16 mouse cellular contexts compared by ENCODE assay signal in the genomic region with DNA sequence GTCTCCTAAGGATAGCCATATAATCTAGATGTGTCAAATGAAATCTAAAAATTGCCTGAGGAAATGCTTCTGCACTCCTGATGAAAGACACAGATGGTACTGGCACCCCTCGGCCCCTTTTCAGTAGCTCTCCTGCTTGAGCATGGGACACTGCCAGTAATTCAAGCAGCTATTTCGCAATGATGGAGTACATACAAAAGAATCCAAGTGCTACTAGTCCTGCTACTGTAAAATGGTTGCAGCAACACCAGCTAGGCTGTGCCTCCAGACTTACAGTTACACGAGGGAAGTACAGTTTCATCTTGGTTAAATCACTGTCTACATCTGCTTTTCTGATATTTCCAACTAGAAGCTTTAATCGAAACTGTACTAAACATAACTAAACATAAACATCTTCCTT. TPM values are rescaled to one million over a fixed set of nuclear protein-coding genes. Genes with fewer than 3 reads are reported as not detected.
A peak's percentile ranks its signal among the peaks of the same experiment; 100 is the strongest.
DNase-seq lines count a peak whose midpoint lies in the region; ATAC-seq and TF ChIP-seq lines count a peak whose summit lies in the region.
"Had no signal": no experiment of that assay in that cellular context is flagged by ENCODE, and none has a peak within 500 bp of the region (broad histone marks: within the 10 kb centered on the region; RNA-seq: fewer than 3 reads in every experiment).

No protein-coding gene starts in this region.

- ATAC-seq in cerebellum, adult (ENCODE audit: insufficient number of reproducible peaks, low FRiP score, low TSS enrichment): peak; percentile 90
- ATAC-seq in midbrain, postnatal 0 days (ENCODE audit: low FRiP score): no peak
- ATAC-seq in midbrain, embryonic 16.5 days: no peak
- ATAC-seq in megakaryocyte progenitor cell, adult 5-6 weeks (replicated peaks; ENCODE audit: poor library complexity): peak; percentile 46
- no peak for ATAC-seq in monocyte, adult 5-6 weeks (replicated peaks; ENCODE audit: insufficient number of reproducible peaks, low FRiP score, low TSS enrichment, poor library complexity, severe bottlenecking)

- no peak overlapping the region for H3K4me3 ChIP-seq in midbrain, postnatal 0 days (ENCODE audit: low read depth, low read length)
- H3K4me3 ChIP-seq in midbrain, embryonic 16.5 days (ENCODE audit: low read depth, low read length): no peak overlapping the region
- H3K4me3 ChIP-seq: limb, embryonic 13.5 days had no signal

- H3K4me2 ChIP-seq in midbrain, postnatal 0 days (ENCODE audit: low read depth, low read length, poor library complexity, severe bottlenecking): no peak overlapping the region
- H3K4me2 ChIP-seq in midbrain, embryonic 16.5 days (ENCODE audit: low read length): no peak overlapping the region
- H3K4me2 ChIP-seq: limb, embryonic 13.5 days had no signal

- WGBS in midbrain, postnatal 0 days: 84% methylated on average over 4 of the region's 4 CpGs
- WGBS in midbrain, embryonic 16.5 days: 89% methylated on average over 4 of the region's 4 CpGs

- DNase-seq in cerebellum, postnatal 4 days (ENCODE audit: low spot score in 2 of 2): no peak
- peak; percentile 25 for DNase-seq in midbrain, postnatal 0 days (ENCODE audit: low spot score)
- DNase-seq in gastrocnemius, postnatal 25 days: peak; percentile 12
- DNase-seq in embryo, embryonic 10 days (ENCODE audit: low spot score): no peak
- DNase-seq: adrenal gland, postnatal 25 days; heart, postnatal 10 days; kidney, adult 11 months; spleen, adult 18-20 months; thymus, postnatal 14 days had no signal

- H3K36me3 ChIP-seq in midbrain, postnatal 0 days (ENCODE audit: insufficient read depth, low read length): peaks cover 10% of the 10 kb centered on the region
- H3K36me3 ChIP-seq in midbrain, embryonic 16.5 days (ENCODE audit: control insufficient read depth, insufficient read depth, low read length): peaks cover 16% of the 10 kb centered on the region; the same call in 1 of the 2 replicates

- H3K9me3 ChIP-seq in midbrain, postnatal 0 days (ENCODE audit: low read length): no peaks in the 10 kb centered on the region
- H3K9me3 ChIP-seq in midbrain, embryonic 16.5 days (replicated peaks; ENCODE audit: control insufficient read depth, low read length, poor library complexity, severe bottlenecking): no peaks in the 10 kb centered on the region
- H3K9me3 ChIP-seq: limb, embryonic 13.5 days had no signal

- no peak for TF ChIP-seq CTCF in midbrain, postnatal 0 days (IDR thresholded peaks at IDR 0.05)

- no peak overlapping the region for H3K27ac ChIP-seq in midbrain, postnatal 0 days (ENCODE audit: low read depth, low read length)
- no peak overlapping the region for H3K27ac ChIP-seq in midbrain, embryonic 16.5 days (ENCODE audit: low read length)
- H3K27ac ChIP-seq: limb, embryonic 13.5 days had no signal

- no peaks in the 10 kb centered on the region for H3K4me1 ChIP-seq in midbrain, postnatal 0 days (ENCODE audit: insufficient read depth, low read length)
- no peaks in the 10 kb centered on the region for H3K4me1 ChIP-seq in midbrain, embryonic 16.5 days (ENCODE audit: control insufficient read depth, insufficient read depth, low read length)
- H3K4me1 ChIP-seq: limb, embryonic 13.5 days had no signal

- no peak overlapping the region for H3K9ac ChIP-seq in midbrain, postnatal 0 days (replicated peaks; ENCODE audit: low read length, poor library complexity, severe bottlenecking)
- no peak overlapping the region for H3K9ac ChIP-seq in midbrain, embryonic 16.5 days (ENCODE audit: low read depth, low read length)
- H3K9ac ChIP-seq: limb, embryonic 13.5 days had no signal

- no peaks in the 10 kb centered on the region for H3K27me3 ChIP-seq in midbrain, postnatal 0 days (ENCODE audit: insufficient read depth, low read length)
- no peaks in the 10 kb centered on the region for H3K27me3 ChIP-seq in midbrain, embryonic 16.5 days (ENCODE audit: control insufficient read depth, insufficient read depth, low read depth, low read length)
- H3K27me3 ChIP-seq: limb, embryonic 13.5 days had no signal

RNA-seq across cellular contexts. Expression of gene Copg2, which starts 13.1 kb away (rescaled TPM):
- 39.3 and 58.5 TPM in 2 replicates for total RNA-seq in midbrain, postnatal 0 days (2014; rRNA removed)
- 30.0 and 34.5 TPM in 2 replicates for polyA plus RNA-seq in midbrain, postnatal 0 days (2015; fragmentation: Nextera tagmentation; extraction: Ambion mirVana)
- polyA plus RNA-seq in midbrain, embryonic 16.5 days (2015; fragmentation: Nextera tagmentation; extraction: Ambion mirVana): 26.8 and 31.8 TPM in 2 replicates
- 10 to 100 TPM; 15.6 to 19.9 TPM for total RNA-seq in gastrocnemius, postnatal 25 days (2021)
- total RNA-seq in megakaryocyte progenitor cell, adult 5-6 weeks (2015): 20.3 and 30.3 TPM in 2 replicates
- total RNA-seq in megakaryocyte progenitor cell, adult 5-6 weeks (2017): 43.0 and 43.3 TPM in 2 replicates
- 40.5 to 51.7 TPM (median 47.6 TPM) in 3 replicates for total RNA-seq in monocyte, adult 5-6 weeks (2017)

RNA-seq across cellular contexts. Expression of gene Tsga13, which starts 31.9 kb away (rescaled TPM):
- total RNA-seq in midbrain, postnatal 0 days (2014; rRNA removed): 0.11 TPM in 1 of 2 replicates, not detected in the other
- 0.59 and 0.67 TPM in 2 replicates for polyA plus RNA-seq in midbrain, postnatal 0 days (2015; fragmentation: Nextera tagmentation; extraction: Ambion mirVana)
- polyA plus RNA-seq in midbrain, embryonic 16.5 days (2015; fragmentation: Nextera tagmentation; extraction: Ambion mirVana): 0.16 and 0.39 TPM in 2 replicates
- total RNA-seq in gastrocnemius, postnatal 25 days (2021): not detected
- total RNA-seq in megakaryocyte progenitor cell, adult 5-6 weeks (2015): 0.42 TPM in 1 of 2 replicates, not detected in the other
- total RNA-seq in megakaryocyte progenitor cell, adult 5-6 weeks (2017): not detected in 2 replicates
- not detected in 3 replicates for total RNA-seq in monocyte, adult 5-6 weeks (2017)
- total RNA-seq: adrenal gland, postnatal 25 days; neutrophil, adult 5-6 weeks had no signal
- polyA plus RNA-seq: embryonic facial prominence, embryonic 11.5 days had no signal

Comparison
In these comparisons a context has a peak if more than half of its experiments do, and no peak if none do; other contexts are left out.
1. ATAC-seq: peak in cerebellum, adult (single experiment) and megakaryocyte progenitor cell, adult 5-6 weeks (single experiment); none in midbrain, postnatal 0 days (single experiment), midbrain, embryonic 16.5 days (single experiment) and monocyte, adult 5-6 weeks (single experiment).
2. DNase-seq: peak in midbrain, postnatal 0 days (single experiment) and gastrocnemius, postnatal 25 days (single experiment); none in cerebellum, postnatal 4 days (0 of 2) and embryo, embryonic 10 days (single experiment).